In the genomic region with DNA sequence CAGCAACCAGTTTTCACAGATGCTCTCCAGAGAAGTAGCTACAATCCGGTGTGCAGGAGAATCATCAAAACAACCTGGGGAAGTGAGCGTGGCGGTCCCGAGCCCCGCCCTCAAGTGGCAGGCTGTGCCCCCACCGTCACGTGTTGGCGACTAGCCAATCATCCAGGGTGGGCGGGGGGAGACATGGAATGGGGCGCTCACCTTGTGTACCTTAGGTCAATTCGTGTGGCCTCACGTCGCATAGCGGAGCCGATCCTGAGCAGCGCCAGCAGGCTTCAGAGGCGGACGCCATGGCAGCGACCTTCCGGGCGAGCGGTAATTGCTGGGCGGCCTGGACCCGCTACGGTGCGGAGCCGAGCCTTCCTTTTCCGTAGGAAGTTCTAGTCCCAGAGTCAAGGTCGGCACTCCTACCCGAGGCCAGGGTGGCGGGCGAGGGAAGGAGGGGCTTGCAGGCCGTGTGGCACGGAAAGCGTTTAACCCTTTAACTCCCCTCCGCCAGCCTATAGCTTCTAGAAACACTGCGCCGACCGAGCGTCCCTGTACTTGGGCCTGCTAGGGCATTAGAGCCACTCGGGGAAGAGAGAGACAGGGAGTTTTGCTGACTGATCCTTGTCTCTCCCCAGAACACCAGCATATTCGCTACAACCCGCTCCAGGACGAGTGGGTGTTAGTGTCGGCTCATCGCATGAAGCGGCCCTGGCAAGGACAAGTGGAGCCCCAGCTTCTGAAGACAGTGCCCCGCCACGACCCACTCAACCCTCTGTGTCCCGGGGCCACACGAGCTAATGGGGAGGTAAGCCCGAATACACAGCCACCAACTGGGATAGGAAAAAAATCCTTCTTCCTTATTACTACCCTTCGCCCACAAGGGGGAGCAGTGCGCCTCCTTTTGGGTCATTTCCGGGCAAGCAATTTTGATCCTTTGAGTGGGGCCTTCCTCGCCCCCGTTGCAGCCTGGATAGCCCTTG, we compare ENCODE assay signal across 8 mouse cellular contexts. TPM values are rescaled to one million over a fixed set of nuclear protein-coding genes. Genes with fewer than 3 reads are reported as not detected.
DNase-seq lines count a peak whose midpoint lies in the region; ATAC-seq and TF ChIP-seq lines count a peak whose summit lies in the region.

A gene (minus strand): TSS at position 820 of the 968 bp plus-strand sequence.

- DNase-seq in Muller cell, postnatal 12 days (ENCODE audit: inconsistent ontology term), result peak; percentile 85
- peak; percentile 91 for DNase-seq in cerebellum, adult 9-11 months
- DNase-seq in frontal cortex, postnatal 10 days (ENCODE audit: low spot score in 2 of 2), result peak; percentile 73 to 81
- DNase-seq in hindbrain, embryonic 11.5 days (ENCODE audit: low spot score), result peak; percentile 90
- peak; percentile 82 to 86 for DNase-seq in layer of hippocampus, postnatal 10 days (ENCODE audit: low spot score in 2 of 2)
- peak; percentile 93 for DNase-seq in lung, postnatal 0 days (ENCODE audit: low spot score)
- peak; percentile 77 for DNase-seq in ovary, postnatal 10 days (ENCODE audit: low spot score)
- DNase-seq in thymus, postnatal 0 days (ENCODE audit: low spot score), result peak; percentile 93

- H3K4me2 ChIP-seq in hindbrain, embryonic 11.5 days (replicated peaks; ENCODE audit: low read depth, low read length), result peak within 1 kb of the TSS; percentile 90
- H3K4me2 ChIP-seq in lung, postnatal 0 days (replicated peaks; ENCODE audit: low read depth, low read length), result peak within 1 kb of the TSS; percentile 92

- TF ChIP-seq EP300 in lung, postnatal 0 days (IDR thresholded peaks at IDR 0.05), result peak; percentile 34; the same call in 1 of the 2 replicates

- H3K4me3 ChIP-seq in hindbrain, embryonic 11.5 days (ENCODE audit: low read depth, low read length), result peak within 1 kb of the TSS; percentile 68
- H3K4me3 ChIP-seq in lung, postnatal 0 days (ENCODE audit: low read depth, low read length), result peak within 1 kb of the TSS; percentile 55

- no peaks in the 10 kb centered on the region for H3K9me3 ChIP-seq in hindbrain, embryonic 11.5 days (ENCODE audit: control insufficient read depth, low read length)
- H3K9me3 ChIP-seq in lung, postnatal 0 days (ENCODE audit: low read length), result no peaks in the 10 kb centered on the region

- no peaks in the 10 kb centered on the region for H3K27me3 ChIP-seq in hindbrain, embryonic 11.5 days (ENCODE audit: control insufficient read depth, insufficient read depth, low read length)
- no peaks in the 10 kb centered on the region for H3K27me3 ChIP-seq in lung, postnatal 0 days (replicated peaks; ENCODE audit: insufficient read depth, low read length)

- peak within 1 kb of the TSS; percentile 65 for H3K27ac ChIP-seq in hindbrain, embryonic 11.5 days (ENCODE audit: low read depth, low read length)
- H3K27ac ChIP-seq in lung, postnatal 0 days (ENCODE audit: low read length), result peak within 1 kb of the TSS; percentile 82

- under 1% methylated on average over 57 of the region's 57 CpGs for WGBS in hindbrain, embryonic 11.5 days
- WGBS in lung, postnatal 0 days, result under 1% methylated on average over 53 of the region's 57 CpGs

- peak; percentile 77 for ATAC-seq in hindbrain, embryonic 11.5 days (ENCODE audit: low FRiP score)
- peak; percentile 64 for ATAC-seq in lung, postnatal 0 days

- TF ChIP-seq CTCF in lung, postnatal 0 days (IDR thresholded peaks at IDR 0.05), result peak; percentile 91

- H3K36me3 ChIP-seq in hindbrain, embryonic 11.5 days (ENCODE audit: control insufficient read depth, insufficient read depth, low read length), result no peaks in the 10 kb centered on the region
- no peaks in the 10 kb centered on the region for H3K36me3 ChIP-seq in lung, postnatal 0 days (ENCODE audit: insufficient read depth, low read length)

- peak within 1 kb of the TSS; percentile 59 for H3K9ac ChIP-seq in hindbrain, embryonic 11.5 days (ENCODE audit: low read depth, low read length)
- H3K9ac ChIP-seq in lung, postnatal 0 days (replicated peaks; ENCODE audit: low read depth), result peak within 1 kb of the TSS; percentile 73

- peaks cover 2% of the 10 kb centered on the region; the same call in 1 of the 2 replicates for H3K4me1 ChIP-seq in hindbrain, embryonic 11.5 days (replicated peaks; ENCODE audit: control insufficient read depth, insufficient read depth, low read length)
- peaks cover 5% of the 10 kb centered on the region; the same call in 1 of the 2 replicates for H3K4me1 ChIP-seq in lung, postnatal 0 days (ENCODE audit: insufficient read depth, low read depth, low read length)

RNA-seq across cellular contexts. Expression of the gene that starts here (rescaled TPM):
- polyA plus RNA-seq in hindbrain, embryonic 11.5 days (2014; fragmentation: Nextera tagmentation; extraction: Ambion mirVana), result 71.5 and 71.9 TPM in 2 replicates
- 10 to 100 TPM; 41.0 to 49.1 TPM for total RNA-seq in layer of hippocampus, postnatal 10 days (2021)
- polyA plus RNA-seq in lung, postnatal 0 days (2015; fragmentation: Nextera tagmentation; extraction: Ambion mirVana), result 43.3 and 43.7 TPM in 2 replicates
- polyA plus RNA-seq in thymus, postnatal 0 days (2015; fragmentation: Nextera tagmentation; extraction: Ambion mirVana), result 36.1 and 40.3 TPM in 2 replicates

Comparison
In these comparisons a context has a peak if more than half of its experiments do, and no peak if none do; other contexts are left out.
1. Peak in every context shown above with its lines: DNase-seq, ATAC-seq, H3K4me3 ChIP-seq and H3K27ac ChIP-seq.